ENCODE assay signal across 31 mouse cellular contexts in the genomic region with DNA sequence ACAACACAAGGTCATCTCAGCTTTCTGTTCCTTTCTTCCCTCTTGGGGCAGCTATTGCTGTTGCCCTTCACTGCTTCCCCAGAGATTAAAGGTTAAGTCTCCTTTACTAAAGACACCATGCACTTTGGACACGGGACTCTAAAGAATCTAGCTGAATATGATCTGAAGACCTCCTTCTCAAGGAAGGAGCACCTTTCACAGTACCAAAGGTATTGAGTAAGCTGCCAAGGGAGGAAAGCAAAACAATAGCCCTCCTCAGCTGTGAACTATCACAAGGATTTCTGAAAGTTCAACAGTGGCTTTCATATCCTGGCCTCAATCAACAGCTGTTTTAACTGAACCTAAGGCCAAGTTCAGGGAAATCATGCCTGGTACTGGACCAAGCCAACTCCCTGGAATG. TPM values are rescaled to one million over a fixed set of nuclear protein-coding genes. Genes with fewer than 3 reads are reported as not detected.
DNase-seq lines count a peak whose midpoint lies in the region; ATAC-seq and TF ChIP-seq lines count a peak whose summit lies in the region.
"Had no signal": no experiment of that assay in that cellular context is flagged by ENCODE, and none has a peak within 500 bp of the region (broad histone marks: within the 10 kb centered on the region; RNA-seq: fewer than 3 reads in every experiment).

No protein-coding gene starts in this region.

- no peak for TF ChIP-seq CTCF in Patski (IDR thresholded peaks at IDR 0.05)

- POLR2A ChIA-PET in Patski (lab: Charles Lee), result interaction anchor here (1.5 kb wide), 1 partner anchor 36 kb away, joined by 5 read pairs; no protein-coding TSS in a partner anchor

- peak; percentile 35 for DNase-seq in kidney, adult 11 months
- no peak for DNase-seq in kidney, adult 18-20 months
- DNase-seq in 3T3-L1 (ENCODE audit: low read depth, low spot score) (peak; percentile 8), Patski (ENCODE audit: low read depth, low spot score) (peak; percentile 42)
- peak; percentile 42 for DNase-seq in fibroblast of lung, adult 2 months (ENCODE audit: low read depth)
- no peak for DNase-seq in right cerebral cortex, postnatal 25 days
- no peak for DNase-seq in lung, postnatal 14 days
- DNase-seq: cerebellum, adult 11 months; cerebellum, adult 2 months; cerebellum, adult 9-11 months; cerebellum, postnatal 25 days; embryo, embryonic 11 days; forebrain, postnatal 0 days; gastrocnemius, postnatal 10 days; gastrocnemius, postnatal 36 days had no signal

- in situ Hi-C loops in Patski (cut with MboI; ENCODE audit: low pct_unique_long_range_greater_than_20kb), result no loop called here

- CTCF ChIA-PET in Patski (lab: Charles Lee), result interaction anchor here (0.9 to 3.1 kb wide), 9 partner anchors 8 to 58 kb away, joined by 3 to 20 read pairs (median 3); no protein-coding TSS in a partner anchor

- no peaks in the 10 kb centered on the region for H3K27me3 ChIP-seq in Patski
- H3K27me3 ChIP-seq: embryonic facial prominence, embryonic 13.5 days; forebrain, embryonic 13.5 days had no signal

- ATAC-seq in Patski, result no peak
- ATAC-seq: forebrain, embryonic 13.5 days; forebrain, postnatal 0 days; hindbrain, postnatal 0 days; inflammation-experienced regulatory T-cells, adult 6 months; intestine, embryonic 16.5 days had no signal

RNA-seq across cellular contexts. Expression of a gene that starts 6.6 kb away (rescaled TPM):
- polyA plus RNA-seq in Patski (2021), result 23.7 TPM
- polyA plus RNA-seq: adrenal gland, adult 2 months; cerebellum, adult 2 months; embryonic facial prominence, embryonic 10.5 days; embryonic facial prominence, embryonic 13.5 days; erythroblast, embryonic 14.5 days; forebrain, embryonic 10.5 days; forebrain, embryonic 13.5 days; forebrain, postnatal 0 days; frontal cortex, adult 2 months; heart, adult 2 months; heart, embryonic 10.5 days; heart, embryonic 13.5 days; heart, embryonic 16.5 days; hindbrain, embryonic 11.5 days; hindbrain, embryonic 14.5 days; hindbrain, postnatal 0 days; inflammation-experienced regulatory T-cells, adult 6 months; intestine, embryonic 16.5 days had no signal

RNA-seq across cellular contexts. Expression of a gene that starts 20.3 kb away (rescaled TPM):
- 20.4 TPM for polyA plus RNA-seq in Patski (2021)
- polyA plus RNA-seq: embryonic facial prominence, embryonic 13.5 days; erythroblast, embryonic 14.5 days; heart, embryonic 13.5 days; hindbrain, embryonic 11.5 days; inflammation-experienced regulatory T-cells, adult 6 months had no signal

RNA-seq across cellular contexts. Expression of a gene that starts 48.5 kb away (rescaled TPM):
- 120 TPM for polyA plus RNA-seq in Patski (2021)

RNA-seq across cellular contexts. Expression of a gene that starts 57.7 kb away (rescaled TPM):
- 3.7 TPM for polyA plus RNA-seq in Patski (2021)
- polyA plus RNA-seq: erythroblast, embryonic 14.5 days had no signal

Comparison
In these comparisons a context has a peak if more than half of its experiments do, and no peak if none do; other contexts are left out.
1. DNase-seq: peak in kidney, adult 11 months (single experiment), 3T3-L1 (single experiment), Patski (single experiment) and fibroblast of lung, adult 2 months (single experiment); none in kidney, adult 18-20 months (single experiment), right cerebral cortex, postnatal 25 days (single experiment) and lung, postnatal 14 days (single experiment).